Mouse (Mus musculus): ENCODE data around the gene Cdh4. TPM values are rescaled to one million over a fixed set of nuclear protein-coding genes. Genes with fewer than 3 reads are reported as not detected.

The Cdh4 gene
- polyA plus RNA-seq, 1 experiment from 2014 or later = 8.2 TPM

DNA sequence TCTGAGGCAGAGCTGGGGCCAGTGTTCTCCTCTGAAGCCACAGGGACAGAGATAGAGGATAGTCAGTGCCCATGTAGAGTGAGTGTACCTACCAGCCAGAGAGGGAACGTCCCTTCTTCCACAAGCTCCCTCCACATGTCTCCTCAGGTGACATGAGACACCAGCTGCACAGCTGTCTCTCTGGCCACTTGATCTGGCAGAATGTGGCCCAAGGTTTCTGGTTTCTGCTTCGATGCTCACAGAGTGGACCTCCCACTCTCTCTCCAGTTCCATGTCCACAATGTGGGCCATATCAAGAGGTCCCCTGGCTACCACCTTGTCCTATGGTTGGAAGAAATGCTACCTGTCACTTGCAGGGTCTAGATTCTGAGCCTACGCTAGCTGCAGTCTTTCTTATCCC, 448.8 kb downstream of the Cdh4 start:
- H3K4me3 ChIP-seq (ENCODE audit: low read depth, low read length) = no peak overlapping the region
- DNase-seq (ENCODE audit: low spot score) (no peak), ATAC-seq (ENCODE audit: low FRiP score) (no peak)
- no peaks in the 10 kb centered on the region for H3K4me1 ChIP-seq (replicated peaks; ENCODE audit: control insufficient read depth, insufficient read depth, low read length)
- no peak overlapping the region for H3K4me2 ChIP-seq (replicated peaks; ENCODE audit: low read depth, low read length)
- no peaks in the 10 kb centered on the region for H3K9me3 ChIP-seq (ENCODE audit: control insufficient read depth, low read length)
- no peaks in the 10 kb centered on the region for H3K36me3 ChIP-seq (ENCODE audit: control insufficient read depth, insufficient read depth, low read length)
- no peaks in the 10 kb centered on the region for H3K27me3 ChIP-seq (ENCODE audit: control insufficient read depth, insufficient read depth, low read length)
- WGBS = 79% methylated on average over 3 of the region's 3 CpGs
- no peak overlapping the region for H3K9ac ChIP-seq (ENCODE audit: low read depth, low read length)
- H3K27ac ChIP-seq (ENCODE audit: low read depth, low read length) = no peak overlapping the region

DNA sequence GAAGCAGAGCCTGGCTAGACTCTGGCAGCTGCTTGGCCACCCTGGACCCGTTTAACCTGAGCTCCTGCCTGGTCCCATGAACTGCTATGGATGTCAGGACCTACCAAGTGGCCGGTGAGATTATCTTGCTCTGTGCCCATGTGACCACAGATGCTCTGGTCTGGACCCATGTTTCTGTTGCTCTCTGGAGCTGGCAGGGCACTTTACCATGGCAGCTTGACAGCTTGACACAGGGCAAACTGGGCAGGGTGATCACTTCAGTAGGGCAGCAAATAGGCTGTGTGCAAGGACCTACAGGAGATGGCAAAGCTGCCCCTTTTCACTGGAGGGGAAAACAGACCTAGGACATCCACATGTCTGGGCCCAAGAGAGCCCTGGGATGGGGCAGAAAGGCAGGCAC, 454.7 kb downstream of the Cdh4 start:
- Histone ChIP-seq H3K9ac (ENCODE audit: low read depth, low read length) (no peak overlapping the region), H3K9me3 (ENCODE audit: control insufficient read depth, low read length) (no peaks in the 10 kb centered on the region), H3K27ac (ENCODE audit: low read depth, low read length) (no peak overlapping the region), H3K27me3 (ENCODE audit: control insufficient read depth, insufficient read depth, low read length) (no peaks in the 10 kb centered on the region), H3K4me2 (replicated peaks; ENCODE audit: low read depth, low read length) (no peak overlapping the region), H3K36me3 (ENCODE audit: control insufficient read depth, insufficient read depth, low read length) (no peaks in the 10 kb centered on the region), H3K4me1 (replicated peaks; ENCODE audit: control insufficient read depth, insufficient read depth, low read length) (no peaks in the 10 kb centered on the region), H3K4me3 (ENCODE audit: low read depth, low read length) (no peak overlapping the region)
- ATAC-seq (ENCODE audit: low FRiP score) (no peak), DNase-seq (ENCODE audit: low spot score) (no peak)
- WGBS = 97% methylated on average over 2 of the region's 2 CpGs

- H3K4me1 ChIP-seq (replicated peaks; ENCODE audit: control insufficient read depth, insufficient read depth, low read length) = 0 out of 2 replicates have a peak, but pooled peaks cover 5% of the 10 kb centered on the region
- H3K27ac ChIP-seq (ENCODE audit: low read depth, low read length) = peak overlapping the region; percentile 11; the same call in 1 of the 2 replicates
- no peak overlapping the region for H3K4me3 ChIP-seq (ENCODE audit: low read depth, low read length)
- H3K27me3 ChIP-seq (ENCODE audit: control insufficient read depth, insufficient read depth, low read length) = no peaks in the 10 kb centered on the region
- peak; percentile 21 for DNase-seq (ENCODE audit: low spot score)
- H3K9me3 ChIP-seq (ENCODE audit: control insufficient read depth, low read length) = no peaks in the 10 kb centered on the region
- H3K36me3 ChIP-seq (ENCODE audit: control insufficient read depth, insufficient read depth, low read length) = peaks cover 4% of the 10 kb centered on the region; the same call in 1 of the 2 replicates
- 36% methylated on average over 12 of the region's 12 CpGs for WGBS
- ATAC-seq (ENCODE audit: low FRiP score) = no peak
- no peak overlapping the region for H3K9ac ChIP-seq (ENCODE audit: low read depth, low read length)
- H3K4me2 ChIP-seq (replicated peaks; ENCODE audit: low read depth, low read length) = no peak overlapping the region
Observed at GRCm38 (mm10) chr2:179912911-179913310, 470.7 kb downstream of the Cdh4 start.

DNA sequence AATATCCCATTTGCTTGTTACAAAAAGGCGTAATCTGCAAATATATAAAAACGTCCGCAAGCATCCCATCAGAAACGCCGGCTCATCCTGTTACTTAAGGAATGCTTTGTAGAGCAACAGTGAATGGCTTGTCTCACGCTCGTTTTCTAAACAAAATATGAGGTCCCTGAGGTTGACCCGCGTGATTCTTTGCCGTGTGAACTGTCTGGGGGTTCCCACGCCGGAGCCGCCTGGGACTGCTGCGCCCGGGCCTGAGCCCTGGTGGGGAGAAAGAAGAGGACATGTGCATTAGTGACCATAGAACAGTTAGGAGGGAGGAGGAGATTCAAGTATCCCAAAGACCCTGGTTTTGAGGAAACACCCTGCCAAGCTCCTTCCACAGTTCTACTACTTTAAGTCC, 471.1 kb downstream of the Cdh4 start:
- 0 out of 2 replicates have a peak, but pooled peaks cover 5% of the 10 kb centered on the region for H3K4me1 ChIP-seq (replicated peaks; ENCODE audit: control insufficient read depth, insufficient read depth, low read length)
- peaks cover 4% of the 10 kb centered on the region; the same call in 1 of the 2 replicates for H3K36me3 ChIP-seq (ENCODE audit: control insufficient read depth, insufficient read depth, low read length)
- ATAC-seq (ENCODE audit: low FRiP score) = peak; percentile 60; the same call in 1 of the 2 replicates
- 51% methylated on average over 15 of the region's 15 CpGs for WGBS
- no peak for DNase-seq (ENCODE audit: low spot score)
- no peak overlapping the region for H3K4me2 ChIP-seq (replicated peaks; ENCODE audit: low read depth, low read length)
- no peak overlapping the region for H3K4me3 ChIP-seq (ENCODE audit: low read depth, low read length)
- H3K27ac ChIP-seq (ENCODE audit: low read depth, low read length) = peak overlapping the region; percentile 48; the same call in 1 of the 2 replicates
- no peaks in the 10 kb centered on the region for H3K9me3 ChIP-seq (ENCODE audit: control insufficient read depth, low read length)
- no peaks in the 10 kb centered on the region for H3K27me3 ChIP-seq (ENCODE audit: control insufficient read depth, insufficient read depth, low read length)
- no peak overlapping the region for H3K9ac ChIP-seq (ENCODE audit: low read depth, low read length)

GRCm38 (mm10) chr2:179914246-179914645, 472.0 kb downstream of the Cdh4 start:
- WGBS = 81% methylated on average over 2 of the region's 2 CpGs
- H3K4me3 ChIP-seq (ENCODE audit: low read depth, low read length) = no peak overlapping the region
- no peak overlapping the region for H3K9ac ChIP-seq (ENCODE audit: low read depth, low read length)
- no peak overlapping the region for H3K27ac ChIP-seq (ENCODE audit: low read depth, low read length)
- 0 out of 2 replicates have a peak, but pooled peaks cover 5% of the 10 kb centered on the region for H3K4me1 ChIP-seq (replicated peaks; ENCODE audit: control insufficient read depth, insufficient read depth, low read length)
- ATAC-seq (ENCODE audit: low FRiP score) (no peak), DNase-seq (ENCODE audit: low spot score) (peak; percentile 6)
- H3K36me3 ChIP-seq (ENCODE audit: control insufficient read depth, insufficient read depth, low read length) = peaks cover 4% of the 10 kb centered on the region; the same call in 1 of the 2 replicates
- no peaks in the 10 kb centered on the region for H3K27me3 ChIP-seq (ENCODE audit: control insufficient read depth, insufficient read depth, low read length)
- no peaks in the 10 kb centered on the region for H3K9me3 ChIP-seq (ENCODE audit: control insufficient read depth, low read length)
- no peak overlapping the region for H3K4me2 ChIP-seq (replicated peaks; ENCODE audit: low read depth, low read length)

GRCm38 (mm10) chr2:179916877-179917673, 474.8 kb downstream of the Cdh4 start:
- Histone ChIP-seq H3K4me1 (replicated peaks; ENCODE audit: control insufficient read depth, insufficient read depth, low read length) (0 out of 2 replicates have a peak, but pooled peaks cover 5% of the 10 kb centered on the region), H3K27ac (ENCODE audit: low read depth, low read length) (no peak overlapping the region), H3K4me3 (ENCODE audit: low read depth, low read length) (no peak overlapping the region), H3K36me3 (ENCODE audit: control insufficient read depth, insufficient read depth, low read length) (peaks cover 14% of the 10 kb centered on the region), H3K4me2 (replicated peaks; ENCODE audit: low read depth, low read length) (no peak overlapping the region), H3K27me3 (ENCODE audit: control insufficient read depth, insufficient read depth, low read length) (no peaks in the 10 kb centered on the region), H3K9ac (ENCODE audit: low read depth, low read length) (no peak overlapping the region), H3K9me3 (ENCODE audit: control insufficient read depth, low read length) (no peaks in the 10 kb centered on the region; the same call in 1 of the 2 replicates)
- peak; percentile 70 for DNase-seq (ENCODE audit: low spot score)
- peak; percentile 62; the same call in 1 of the 2 replicates for ATAC-seq (ENCODE audit: low FRiP score)
- WGBS = 39% methylated on average over 5 of the region's 5 CpGs

DNA sequence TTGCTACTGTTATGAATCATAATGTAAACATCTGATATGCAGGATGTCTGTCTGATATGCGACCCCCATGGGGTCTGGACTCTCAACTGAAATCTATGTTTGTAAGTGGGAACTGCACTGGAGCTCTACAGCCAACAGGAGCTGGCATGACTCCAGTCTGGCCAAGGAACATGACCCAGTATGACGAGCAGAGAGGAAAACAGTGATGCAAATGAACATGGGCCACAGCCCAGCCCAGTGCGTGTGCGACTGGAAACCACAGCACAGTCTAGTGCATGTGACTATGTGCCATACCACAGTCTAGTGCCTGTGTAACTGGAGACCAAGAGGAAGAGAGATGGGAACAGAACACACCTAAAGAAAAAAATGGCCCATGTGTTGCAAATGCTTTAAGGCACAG, 477.8 kb downstream of the Cdh4 start:
- H3K36me3 ChIP-seq (ENCODE audit: control insufficient read depth, insufficient read depth, low read length) = peaks cover 16% of the 10 kb centered on the region

GRCm38 (mm10) chr2:179921021-179921653, 478.9 kb downstream of the Cdh4 start:
- Histone ChIP-seq H3K4me3 (ENCODE audit: low read depth, low read length) (no peak overlapping the region), H3K27me3 (ENCODE audit: control insufficient read depth, insufficient read depth, low read length) (no peaks in the 10 kb centered on the region), H3K9ac (ENCODE audit: low read depth, low read length) (no peak overlapping the region), H3K9me3 (ENCODE audit: control insufficient read depth, low read length) (no peaks in the 10 kb centered on the region; the same call in 1 of the 2 replicates), H3K4me2 (replicated peaks; ENCODE audit: low read depth, low read length) (no peak overlapping the region), H3K27ac (ENCODE audit: low read depth, low read length) (no peak overlapping the region), H3K4me1 (replicated peaks; ENCODE audit: control insufficient read depth, insufficient read depth, low read length) (no peaks in the 10 kb centered on the region), H3K36me3 (ENCODE audit: control insufficient read depth, insufficient read depth, low read length) (peaks cover 16% of the 10 kb centered on the region)
- DNase-seq (ENCODE audit: low spot score) (no peak), ATAC-seq (ENCODE audit: low FRiP score) (no peak)
- 99% methylated on average over 8 of the region's 8 CpGs for WGBS

More for the DNA sequence above, 477.8 kb downstream of the Cdh4 start:
- no peak overlapping the region for H3K4me2 ChIP-seq (replicated peaks; ENCODE audit: low read depth, low read length)
- no peaks in the 10 kb centered on the region; the same call in 1 of the 2 replicates for H3K9me3 ChIP-seq (ENCODE audit: control insufficient read depth, low read length)
- H3K4me1 ChIP-seq (replicated peaks; ENCODE audit: control insufficient read depth, insufficient read depth, low read length) = no peaks in the 10 kb centered on the region
- H3K9ac ChIP-seq (ENCODE audit: low read depth, low read length) = no peak overlapping the region
- ATAC-seq (ENCODE audit: low FRiP score) = no peak
- no peak overlapping the region for H3K4me3 ChIP-seq (ENCODE audit: low read depth, low read length)
- no peak overlapping the region for H3K27ac ChIP-seq (ENCODE audit: low read depth, low read length)
- no peaks in the 10 kb centered on the region for H3K27me3 ChIP-seq (ENCODE audit: control insufficient read depth, insufficient read depth, low read length)
- 90% methylated on average over 4 of the region's 4 CpGs for WGBS
- no peak for DNase-seq (ENCODE audit: low spot score)

Measured in hindbrain, embryonic 11.5 days (tissue).